Mouse (Mus musculus) heart, embryonic 16.5 days (tissue): ENCODE measurements around the gene Igsf8. TPM values are rescaled to one million over a fixed set of nuclear protein-coding genes. Genes with fewer than 3 reads are reported as not detected.
"Not testable (repeated sequence)": the region's sequence is repeated elsewhere in the genome, so short reads cannot be mapped to it uniquely, and the experiment has no call there.

ENCODE experiments used
- ATAC-seq: fragments of 200-750 bp; cut with Nextera tagmentation; replicated peaks from 2 replicates; pipeline ENCODE4 v1.8.0; 2017; ENCODE audit warnings: moderate number of reproducible peaks; ENCODE audit not compliant: insufficient read depth, low FRiP score; ENCODE audit errors: extremely low read depth
- H3K27ac ChIP-seq: fragments of 300-500 bp; sonication (generic); 2 replicates; pipeline ENCODE4 v1.5.1; 2014; ENCODE audit warnings: mild to moderate bottlenecking, low read length, control low read depth, moderate library complexity
- H3K27me3 ChIP-seq: fragments of 300-500 bp; sonication (generic); 2 replicates; pipeline ENCODE4 v1.6.1; 2014; ENCODE audit warnings: low read length, mixed read lengths; ENCODE audit not compliant: control insufficient read depth, insufficient read depth
- H3K36me3 ChIP-seq: fragments of 300-500 bp; sonication (generic); 2 replicates; pipeline ENCODE4 v1.6.1; 2014; ENCODE audit not compliant: control insufficient read depth, insufficient read depth
- H3K4me1 ChIP-seq: fragments of 300-500 bp; sonication (generic); 2 replicates; pipeline ENCODE4 v1.6.1; 2014; ENCODE audit warnings: low read length, mixed read lengths; ENCODE audit not compliant: control insufficient read depth, insufficient read depth
- H3K4me2 ChIP-seq: fragments of 300-500 bp; sonication (generic); 2 replicates; pipeline ENCODE4 v1.6.1; 2014; ENCODE audit warnings: low read depth, mild to moderate bottlenecking, control low read depth, low read length
- H3K4me3 ChIP-seq: fragments of 300-500 bp; sonication (generic); 2 replicates; pipeline ENCODE4 v1.5.1; 2014; ENCODE audit warnings: mild to moderate bottlenecking, control low read depth, low read length
- H3K9ac ChIP-seq: fragments of 300-500 bp; sonication (generic); 2 replicates; pipeline ENCODE4 v1.6.1; 2014; ENCODE audit warnings: low read length, control low read depth
- H3K9me3 ChIP-seq: fragments of 300-500 bp; sonication (generic); replicated peaks from 2 replicates; pipeline ENCODE4 v1.6.1; 2016; ENCODE audit warnings: low read length; ENCODE audit not compliant: control insufficient read depth
- WGBS: fragments of 180-500 bp; shearing (Covaris S2); extraction: QIAGEN DNeasy Blood & Tissue Kit; methylation state at CpG from one replicate; pipeline ENCODE4 v1.1.7; 2014; 5-methylcytosine and 5-hydroxymethylcytosine counted together
- polyA plus RNA-seq: library from polyadenylated mRNA; unstranded; fragments of >200 nt; fragmentation: Nextera tagmentation; extraction: Ambion mirVana; gene quantifications from 2 replicates; pipeline ENCODE4 v1.2.1, GENCODE M21; 2015

Gene Igsf8
- polyA plus RNA-seq, 1 experiment from 2014 or later: 25.3 TPM

- Histone ChIP-seq H3K4me3 (no peak overlapping the region), H3K27ac (peak overlapping the region; percentile 95), H3K9ac (peak overlapping the region; percentile 23), H3K9me3 (no peaks in the 10 kb centered on the region), H3K27me3 (no peaks in the 10 kb centered on the region), H3K4me1 (peaks cover 53% of the 10 kb centered on the region), H3K4me2 (no peak overlapping the region), H3K36me3 (no peaks in the 10 kb centered on the region)
- no peak for ATAC-seq
- WGBS: 41% methylated on average over 11 of the region's 11 CpGs
Measured at GRCm38 (mm10) chr1:172221297-172222063, 40.0 kb upstream of the Igsf8 start.

- Histone ChIP-seq H3K9ac (no peak overlapping the region), H3K27ac (no peak overlapping the region), H3K27me3 (no peaks in the 10 kb centered on the region), H3K4me1 (peaks cover 11% of the 10 kb centered on the region; the same call in 1 of the 2 replicates), H3K9me3 (no peaks in the 10 kb centered on the region), H3K36me3 (no peaks in the 10 kb centered on the region), H3K4me3 (no peak overlapping the region), H3K4me2 (no peak overlapping the region)
- WGBS: 87% methylated on average over 2 of the region's 2 CpGs
- ATAC-seq: no peak
Measured at GRCm38 (mm10) chr1:172228209-172228608, 33.2 kb upstream of the Igsf8 start.

GRCm38 (mm10) chr1:172229215-172229614 is 32.2 kb upstream of the Igsf8 start:
- Histone ChIP-seq H3K36me3 (no peaks in the 10 kb centered on the region), H3K27me3 (no peaks in the 10 kb centered on the region), H3K9ac (no peak overlapping the region), H3K4me1 (peaks cover 9% of the 10 kb centered on the region; the same call in 1 of the 2 replicates), H3K27ac (no peak overlapping the region), H3K4me2 (no peak overlapping the region), H3K9me3 (no peaks in the 10 kb centered on the region), H3K4me3 (no peak overlapping the region)
- WGBS: 91% methylated on average over 1 of the region's 1 CpGs
- ATAC-seq: no peak

- no peak for ATAC-seq
- H3K27ac ChIP-seq: peak overlapping the region; percentile 86; the same call in 1 of the 2 replicates
Measured at GRCm38 (mm10) chr1:172240945-172241708, 20.3 kb upstream of the Igsf8 start.

GRCm38 (mm10) chr1:172242401-172242800 is 19.0 kb upstream of the Igsf8 start:
- 25% methylated on average over 2 of the region's 2 CpGs for WGBS
- H3K4me1 ChIP-seq: peaks cover 17% of the 10 kb centered on the region
- no peak overlapping the region for H3K4me3 ChIP-seq
- H3K9ac ChIP-seq: 0 out of 2 replicates have a peak overlapping the region, but pooled peaks have one; percentile 3
- H3K4me2 ChIP-seq: no peak overlapping the region; the same call in 1 of the 2 replicates
- no peaks in the 10 kb centered on the region; the same call in 1 of the 2 replicates for H3K27me3 ChIP-seq
- H3K9me3 ChIP-seq: no peaks in the 10 kb centered on the region; the same call in 1 of the 2 replicates
- H3K27ac ChIP-seq: peak overlapping the region; percentile 86
- H3K36me3 ChIP-seq: no peaks in the 10 kb centered on the region
- peak; percentile 93 for ATAC-seq

More at GRCm38 (mm10) chr1:172240945-172241708, 20.3 kb upstream of the Igsf8 start:
- Histone ChIP-seq H3K36me3 (no peaks in the 10 kb centered on the region), H3K9ac (no peak overlapping the region), H3K9me3 (no peaks in the 10 kb centered on the region; the same call in 1 of the 2 replicates), H3K27me3 (no peaks in the 10 kb centered on the region; the same call in 1 of the 2 replicates), H3K4me1 (peaks cover 17% of the 10 kb centered on the region), H3K4me3 (no peak overlapping the region), H3K4me2 (no peak overlapping the region)
- 68% methylated on average over 6 of the region's 6 CpGs for WGBS

- Histone ChIP-seq H3K36me3 (no peaks in the 10 kb centered on the region), H3K4me1 (peaks cover 17% of the 10 kb centered on the region), H3K9ac (peak overlapping the region; percentile 27), H3K4me2 (peak overlapping the region; percentile 47), H3K27ac (peak overlapping the region; percentile 86), H3K9me3 (no peaks in the 10 kb centered on the region; the same call in 1 of the 2 replicates), H3K27me3 (no peaks in the 10 kb centered on the region; the same call in 1 of the 2 replicates), H3K4me3 (peak overlapping the region; percentile 26)
- whole genome bisulfite sequencing: 30% methylated on average over 16 of the region's 16 CpGs
- ATAC-seq: 0 out of 2 replicates have a peak, but pooled peaks have one; percentile 39
Measured at GRCm38 (mm10) chr1:172243547-172244205, 17.8 kb upstream of the Igsf8 start.

- Histone ChIP-seq H3K4me1 (peaks cover 17% of the 10 kb centered on the region), H3K4me2 (peak overlapping the region; percentile 47)
- not testable (repeated sequence) for H3K9ac ChIP-seq, H3K36me3 ChIP-seq, ATAC-seq, H3K27ac ChIP-seq, H3K9me3 ChIP-seq, H3K4me3 ChIP-seq, H3K27me3 ChIP-seq
- 50% methylated on average over 23 of the region's 23 CpGs for WGBS
Measured at GRCm38 (mm10) chr1:172244645-172245044, 16.8 kb upstream of the Igsf8 start.

- Histone ChIP-seq H3K27me3 (no peaks in the 10 kb centered on the region; the same call in 1 of the 2 replicates), H3K4me3 (no peak overlapping the region), H3K4me2 (no peak overlapping the region), H3K9me3 (no peaks in the 10 kb centered on the region; the same call in 1 of the 2 replicates), H3K9ac (no peak overlapping the region), H3K36me3 (no peaks in the 10 kb centered on the region), H3K27ac (no peak overlapping the region), H3K4me1 (peaks cover 17% of the 10 kb centered on the region)
- 72% methylated on average over 4 of the region's 4 CpGs for WGBS
- ATAC-seq: no peak
Measured at GRCm38 (mm10) chr1:172247216-172247615, 14.2 kb upstream of the Igsf8 start.
